Mouse (Mus musculus) embryo, embryonic 10.5 days (tissue): ENCODE results near the gene Pkd1l2.
A peak's percentile ranks its signal among the peaks of the same experiment; 100 is the strongest.

Experiments used
- DNase-seq: peaks from one replicate; pipeline ENCODE4 v3.0.0-alpha.2; 2015; ENCODE audit warnings: low spot score

The Pkd1l2 gene

GRCm38 (mm10) chr8:117033393-117033792 is 48.9 kb downstream of the Pkd1l2 start:
- no peak for DNase-seq

- DNase-seq, result no peak
These were observed 49.6 kb downstream of the Pkd1l2 start for GRCm38 (mm10) chr8:117032609-117033008.

GRCm38 (mm10) chr8:117031476-117031875 is 50.8 kb downstream of the Pkd1l2 start:
- no peak for DNase-seq

GRCm38 (mm10) chr8:117028686-117029085 is 53.6 kb downstream of the Pkd1l2 start:
- no peak for DNase-seq

GRCm38 (mm10) chr8:117027601-117028000 is 54.6 kb downstream of the Pkd1l2 start:
- DNase-seq, result no peak

DNA sequence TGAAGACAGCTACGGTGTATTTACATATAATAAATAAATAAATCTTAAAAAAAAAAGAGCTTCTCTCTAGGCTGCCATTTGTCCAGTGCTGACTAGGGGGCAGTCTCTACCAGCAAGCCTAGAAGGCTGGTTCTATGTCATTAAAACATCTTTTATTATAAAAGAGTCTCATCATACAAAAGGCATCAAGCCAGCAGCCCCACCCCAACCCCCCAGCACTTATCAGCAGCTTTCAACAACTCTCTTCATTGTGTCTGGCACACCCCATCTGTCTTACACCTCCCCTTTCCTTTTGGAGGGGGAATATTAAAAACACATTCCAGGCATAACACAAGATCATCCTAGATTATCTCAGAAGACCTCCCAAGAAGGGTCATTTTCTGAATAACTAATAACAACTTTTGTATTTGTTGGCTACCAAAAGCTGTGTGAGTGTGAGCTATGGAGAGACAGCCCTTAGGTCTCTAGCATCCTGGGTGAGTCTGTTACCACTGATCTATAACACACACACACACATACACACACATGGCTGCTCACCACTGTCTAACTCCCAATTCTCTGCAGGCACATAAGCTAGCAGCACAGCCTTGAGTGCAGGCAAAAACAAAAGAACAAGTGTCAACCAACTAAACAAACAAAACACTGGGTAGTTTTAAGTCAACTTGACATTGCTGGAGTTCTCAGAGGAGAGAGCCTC is 59.8 kb downstream of the Pkd1l2 start:
- no peak for DNase-seq

DNA sequence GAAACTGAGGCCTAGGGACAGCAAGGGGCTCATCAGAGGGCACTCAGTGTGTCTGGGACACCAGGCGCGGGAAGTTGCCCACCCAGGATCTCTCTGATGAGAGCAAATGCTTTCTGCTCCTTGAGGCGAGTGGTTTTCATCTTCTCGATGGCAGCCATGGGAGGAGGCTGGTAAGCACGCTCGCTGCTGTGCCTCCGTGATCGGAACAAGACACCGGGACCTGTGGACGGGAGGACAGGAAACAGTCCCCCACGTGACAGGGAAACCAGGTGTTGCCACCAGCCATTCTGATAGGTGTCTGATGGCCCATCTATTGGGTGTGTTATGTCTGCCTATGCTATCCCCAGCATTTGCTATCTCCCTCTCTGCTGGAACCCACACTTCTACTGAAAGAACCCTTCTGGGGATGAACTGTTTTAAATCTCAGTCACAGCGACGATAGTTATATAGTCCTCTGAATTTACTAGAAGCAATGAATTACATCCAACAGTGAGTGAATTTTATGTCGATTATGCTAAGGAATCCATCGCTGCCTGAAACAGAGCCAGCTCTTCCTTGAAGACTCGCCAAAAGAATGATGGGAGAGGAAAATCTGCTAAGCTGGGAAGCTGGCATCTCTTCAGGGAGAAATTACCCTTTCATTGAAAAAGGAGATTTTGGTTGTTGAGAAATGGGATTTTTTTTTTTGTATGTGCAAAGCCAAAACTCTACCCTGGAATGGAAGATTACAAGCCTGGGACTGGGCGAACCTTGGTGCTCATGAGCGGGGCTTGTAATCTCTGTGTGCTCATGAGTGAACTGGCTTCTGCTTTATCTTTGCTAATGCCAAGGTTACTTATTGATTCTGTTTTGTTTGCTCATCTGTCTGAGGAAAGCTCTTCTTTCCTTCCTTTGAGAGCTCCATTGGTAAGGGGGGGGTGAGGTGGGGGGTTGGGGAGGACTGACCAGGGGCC is 62.6 kb downstream of the Pkd1l2 start:
- no peak for DNase-seq

- DNase-seq, result no peak
These were observed 64.4 kb downstream of the Pkd1l2 start for GRCm38 (mm10) chr8:117017896-117018295.

DNA sequence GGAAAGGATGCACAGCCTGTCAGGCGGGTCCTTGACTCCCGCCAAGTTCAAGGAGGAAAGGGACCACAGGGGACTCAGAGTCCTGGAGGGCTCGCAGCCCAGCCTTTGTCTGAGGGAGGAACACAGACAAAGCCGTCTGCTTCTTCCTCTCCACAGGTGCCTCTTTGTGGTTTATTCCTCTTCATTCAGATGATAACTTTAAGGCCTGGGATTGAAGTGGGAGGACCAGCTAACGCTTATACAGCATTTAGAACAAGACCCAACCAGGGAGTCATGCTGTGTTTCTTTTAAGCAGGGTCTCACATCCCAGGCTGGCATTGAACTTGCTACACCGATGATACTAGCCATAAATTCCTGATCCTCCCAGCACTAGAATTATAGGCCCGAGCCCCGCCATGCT is 65.2 kb downstream of the Pkd1l2 start:
- no peak for DNase-seq

DNA sequence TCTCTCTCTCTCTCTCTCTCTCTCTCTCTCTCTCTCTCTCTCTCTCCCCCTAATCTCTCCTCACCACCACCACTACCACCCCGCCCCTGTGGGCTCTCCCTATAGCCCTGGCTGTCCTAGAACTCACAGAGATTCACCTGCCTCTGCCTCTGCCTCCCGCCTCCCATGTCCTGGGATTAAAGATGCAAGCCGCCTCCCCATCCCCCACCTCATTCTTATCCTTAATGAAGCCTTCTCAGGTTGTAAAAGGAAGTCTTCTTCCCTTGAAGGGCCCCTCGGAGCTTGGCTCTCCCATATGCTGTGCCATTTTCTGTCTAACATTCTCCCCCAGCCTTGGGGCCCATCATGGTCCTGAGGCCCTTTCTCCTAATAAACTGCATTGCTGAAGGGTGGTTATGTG is 66.6 kb downstream of the Pkd1l2 start:
- no peak for DNase-seq

DNA sequence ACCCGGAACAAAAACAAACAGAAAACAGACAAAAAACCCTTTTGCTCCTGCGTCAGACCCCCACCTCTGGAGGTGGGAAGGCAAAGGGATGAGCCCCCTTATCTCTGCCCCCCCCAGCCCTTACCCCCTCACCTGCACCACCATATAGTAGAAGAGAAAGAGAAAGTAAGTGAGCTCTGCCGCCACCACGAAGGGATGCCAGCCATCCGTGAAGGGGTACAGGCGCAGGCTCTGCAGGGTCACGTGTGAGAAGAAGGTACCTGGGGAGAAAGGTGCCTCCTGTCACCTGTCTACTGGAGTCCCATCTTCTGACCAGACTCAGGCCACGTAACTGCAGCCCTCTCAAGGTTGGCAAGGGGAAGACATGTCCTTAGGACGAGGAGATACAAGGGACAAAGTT is 70.9 kb downstream of the Pkd1l2 start:
- no peak for DNase-seq

DNA sequence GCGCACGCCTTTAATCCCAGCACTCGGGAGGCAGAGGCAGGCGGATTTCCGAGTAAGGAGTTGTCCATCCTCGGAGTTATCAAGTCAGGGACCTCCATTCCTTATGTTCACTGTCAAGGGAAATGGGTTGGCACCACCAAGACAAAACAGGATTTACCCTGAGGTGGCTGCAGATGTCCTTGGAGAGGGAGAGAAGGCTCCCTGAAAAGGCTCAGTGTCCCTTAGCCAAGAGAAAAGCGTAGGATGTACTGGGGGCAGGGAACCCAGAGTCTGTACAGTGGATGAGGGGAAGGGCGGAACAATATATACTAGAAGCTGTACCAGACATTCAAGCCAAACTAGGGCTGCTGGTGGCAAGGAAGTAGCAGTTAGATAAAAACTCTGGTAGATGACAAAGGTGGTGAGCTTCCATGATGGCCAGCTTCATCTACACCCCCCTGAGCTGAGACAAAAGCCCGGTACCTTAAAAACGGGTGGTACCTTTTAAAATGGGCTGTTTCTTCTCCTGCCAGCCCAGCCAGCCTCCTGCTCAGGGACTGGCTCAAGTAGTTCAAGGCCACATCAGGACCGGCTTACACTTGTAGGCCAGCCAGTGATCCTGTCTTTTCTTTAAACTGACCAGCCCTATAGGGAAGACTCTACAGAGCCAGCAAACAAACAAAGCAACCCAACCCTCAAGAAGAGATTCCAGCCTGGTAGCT is 88.1 kb downstream of the Pkd1l2 start:
- DNase-seq, result no peak

GRCm38 (mm10) chr8:116993095-116993867 is 89.0 kb downstream of the Pkd1l2 start, which contains the start of gene Gcsh:
TSS of gene Gcsh (minus strand) at chr8:116993537.
- DNase-seq, result peak; percentile 100

DNA sequence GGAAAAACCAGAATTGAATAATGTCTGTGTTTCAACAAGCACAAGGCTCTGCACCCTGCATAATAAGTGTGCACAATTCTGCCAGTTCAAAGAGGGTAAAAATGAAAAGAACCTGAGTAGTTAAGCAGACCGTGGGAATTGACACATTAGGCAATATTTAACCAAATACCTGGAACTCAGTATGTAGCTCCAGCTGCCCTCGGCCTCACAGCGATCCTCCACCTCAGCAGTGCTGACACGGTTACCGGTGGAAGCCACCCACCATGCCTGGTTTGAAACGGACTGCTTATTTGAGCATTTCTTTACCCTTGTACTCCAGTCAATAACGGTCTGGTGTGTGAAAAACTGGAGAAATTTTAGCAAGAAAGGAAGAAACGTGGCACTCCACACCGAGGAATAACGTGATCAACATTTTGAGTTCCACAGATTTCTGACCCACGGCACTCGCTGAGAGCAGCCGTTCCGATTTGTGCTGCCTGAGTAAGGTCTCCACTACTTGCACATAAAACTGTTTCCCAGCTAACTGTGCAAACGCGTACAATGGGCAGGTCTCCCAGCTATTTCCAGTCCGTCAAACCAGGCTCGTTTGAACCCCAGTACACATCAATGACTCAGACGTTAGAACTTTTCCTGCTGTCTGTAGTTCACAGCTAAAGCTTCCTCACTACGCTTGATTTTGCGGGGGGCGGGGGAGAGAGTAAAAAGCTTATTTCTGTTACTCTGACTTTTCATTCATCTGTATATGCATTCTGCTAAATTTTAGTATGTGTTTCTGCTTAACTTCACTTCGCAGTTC is 89.9 kb downstream of the Pkd1l2 start:
- peak; percentile 45 for DNase-seq

DNA sequence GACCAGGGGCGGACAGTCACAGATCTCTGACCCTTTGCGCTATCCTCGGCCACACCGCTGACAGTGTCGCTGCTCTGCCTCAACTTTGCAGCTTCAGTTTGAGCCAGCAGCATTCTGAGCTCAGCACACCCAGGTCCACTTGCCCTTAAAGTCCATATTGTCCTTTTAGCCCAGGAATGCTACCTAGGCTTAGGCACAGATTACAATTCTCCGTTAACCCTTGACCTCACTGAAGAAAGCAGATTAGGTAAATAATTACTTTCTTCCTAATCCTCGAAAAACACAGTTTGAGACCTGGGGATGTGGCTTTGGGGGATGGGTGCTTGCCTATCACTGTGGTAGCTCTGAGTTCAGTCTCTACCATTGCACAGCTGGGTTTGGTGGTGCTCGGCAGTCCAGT is 91.0 kb downstream of the Pkd1l2 start:
- DNase-seq, result no peak

GRCm38 (mm10) chr8:116989842-116990241 is 92.4 kb downstream of the Pkd1l2 start:
- DNase-seq, result no peak

DNA sequence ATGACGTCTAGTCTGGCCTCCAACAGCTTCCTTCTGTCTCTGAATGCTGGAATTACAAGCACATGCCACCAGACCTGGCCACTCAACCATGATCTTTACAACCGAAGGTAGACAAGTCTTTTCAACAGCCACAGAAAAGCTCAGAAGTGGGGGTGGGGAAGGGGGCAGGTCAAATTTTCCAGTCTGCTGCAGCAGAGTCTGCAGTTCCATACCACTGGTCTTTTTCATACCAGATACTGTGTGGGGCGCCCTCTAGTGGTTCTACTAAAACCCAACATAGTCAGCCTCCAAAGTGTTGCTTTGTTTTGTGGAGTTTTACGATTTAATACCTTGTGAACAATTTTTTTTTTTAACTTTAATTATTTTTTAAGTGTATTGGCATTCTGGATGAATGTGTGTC is 102.1 kb downstream of the Pkd1l2 start:
- peak; percentile 88 for DNase-seq

DNA sequence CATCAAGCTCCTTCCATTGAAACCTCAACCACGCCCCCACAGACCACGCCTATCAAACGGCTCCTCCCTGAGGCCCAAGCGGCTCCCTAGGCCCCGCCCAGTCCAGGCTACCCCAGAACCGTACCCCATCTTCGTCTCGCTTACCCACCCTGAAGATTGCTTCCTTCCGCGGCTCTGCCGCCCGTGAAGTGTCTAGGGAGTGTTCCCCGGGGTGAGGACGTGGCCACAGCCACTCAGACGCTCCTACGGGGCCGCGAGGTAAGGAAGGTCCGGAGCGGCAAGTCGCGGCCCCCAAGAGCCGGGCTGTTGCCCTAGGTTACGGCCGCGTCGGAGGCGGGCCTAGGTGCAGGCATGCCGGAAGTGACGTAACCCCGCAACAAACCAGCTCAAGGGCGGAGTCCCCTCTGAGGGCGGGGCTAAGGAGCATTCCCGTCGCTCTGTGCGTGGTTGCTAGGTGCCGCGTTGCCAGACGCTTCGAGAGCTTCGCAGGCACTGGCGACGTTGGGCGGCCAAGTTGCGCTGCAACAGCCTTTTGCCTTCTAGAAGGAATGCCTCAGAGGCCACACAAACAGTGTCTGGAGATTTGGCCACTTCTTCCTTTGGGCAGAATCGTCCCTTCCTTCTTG is 103.5 kb downstream of the Pkd1l2 start, which contains the start of gene 1700030J22Rik:
Gene 1700030J22Rik (minus strand): TSS at position 329 of the 626 bp plus-strand sequence.
- DNase-seq, result peak; percentile 99

DNA sequence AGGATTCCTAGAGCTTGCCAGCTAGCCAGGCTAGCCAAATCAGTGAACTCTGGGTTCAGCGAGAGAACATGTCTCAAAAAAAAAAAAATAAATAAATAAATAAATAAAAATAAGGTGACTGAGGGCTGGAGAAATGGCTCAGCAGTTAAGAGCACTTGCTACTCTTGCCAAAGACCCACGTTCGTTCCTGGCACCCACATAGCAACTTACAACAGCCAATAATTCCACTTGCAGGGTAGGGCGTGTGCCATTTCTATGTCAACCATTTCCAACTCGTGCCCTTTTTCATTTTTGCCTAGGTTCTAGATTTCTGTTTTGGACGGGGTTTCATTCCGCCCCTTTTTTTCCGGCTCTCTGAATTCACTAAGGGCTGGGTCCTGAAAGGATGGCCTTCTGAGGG is 104.2 kb downstream of the Pkd1l2 start:
- no peak for DNase-seq

DNA sequence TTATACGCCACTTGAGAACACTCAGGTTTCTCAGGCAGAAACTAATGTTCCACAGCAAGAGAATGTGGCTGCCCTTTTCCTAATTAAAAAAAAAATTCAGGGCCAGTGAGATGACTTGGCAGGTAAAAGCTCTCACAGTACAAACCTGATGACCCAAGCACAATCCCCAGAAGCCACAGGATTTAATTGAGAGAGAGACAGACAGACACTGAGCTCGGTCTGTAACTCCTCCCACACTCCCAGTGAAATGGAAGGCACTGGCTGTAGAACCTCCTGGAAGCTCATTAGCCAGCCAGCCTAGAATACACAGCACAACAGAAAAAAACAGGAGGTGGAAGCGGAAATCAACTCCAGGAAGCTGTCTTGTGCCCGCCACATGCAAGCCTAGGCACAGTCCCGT is 106.6 kb downstream of the Pkd1l2 start:
- DNase-seq, result no peak
